Mouse (Mus musculus) ES-E14 (cell line): ENCODE measurements around the gene Blcap.

Experiments
- CHD2 ChIP-seq: IDR thresholded peaks from 2 replicates; pipeline ENCODE4 v1.6.1; 2014; ENCODE audit warnings: mild to moderate bottlenecking, low read depth, low read length, inconsistent platforms
- HCFC1 ChIP-seq: IDR thresholded peaks from 2 replicates; pipeline ENCODE4 v1.6.1; 2012; ENCODE audit warnings: low read length, inconsistent platforms, borderline replicate concordance; ENCODE audit not compliant: insufficient read depth
- MAFK ChIP-seq: IDR thresholded peaks from 2 replicates; pipeline ENCODE4 v1.6.1; 2014; ENCODE audit warnings: mild to moderate bottlenecking, low read depth, low read length, inconsistent platforms; ENCODE audit not compliant: insufficient read depth
- ZC3H11A ChIP-seq: IDR thresholded peaks from 2 replicates; pipeline ENCODE4 v1.6.1; 2012; ENCODE audit warnings: low read depth, mild to moderate bottlenecking, inconsistent platforms, low read length, borderline replicate concordance
- ZNF384 ChIP-seq: IDR thresholded peaks from 2 replicates; pipeline ENCODE4 v1.6.1; 2012; ENCODE audit warnings: low read depth, low read length, inconsistent platforms

DNA sequence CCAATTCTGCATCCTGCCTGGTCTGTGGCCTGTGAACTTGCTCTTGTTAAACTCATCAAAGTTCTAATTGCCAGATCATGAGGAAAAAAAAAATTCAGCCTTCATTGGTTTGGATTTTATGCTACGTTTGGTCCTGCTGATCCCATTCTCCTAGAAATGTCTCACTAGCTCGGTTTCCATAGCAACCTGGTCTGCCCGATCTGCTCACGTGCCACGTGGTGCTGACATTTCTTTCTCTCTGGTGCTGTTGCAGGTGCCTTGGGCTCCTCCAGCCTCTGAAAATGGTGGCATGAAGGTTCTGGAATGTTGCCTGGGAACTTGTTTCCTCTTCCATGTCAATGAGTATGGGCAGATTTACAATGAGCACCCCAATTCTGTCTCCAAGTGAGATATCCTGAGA, 50.6 kb downstream of the Blcap start:
- no peak for TF ChIP-seq HCFC1
- no peak for TF ChIP-seq CHD2
- TF ChIP-seq ZNF384: no peak
- no peak for TF ChIP-seq MAFK
- TF ChIP-seq ZC3H11A: no peak
